Mouse (Mus musculus): ENCODE measurements around the gene Sin3a.

The Sin3a gene

GRCm38 (mm10) chr9:57166173-57166572 lies 94.3 kb downstream of the Sin3a start:
- no peak for DNase-seq (ENCODE audit: extremely low read depth, low read depth, low spot score)

GRCm38 (mm10) chr9:57168411-57168810 lies 96.6 kb downstream of the Sin3a start:
- no peak for DNase-seq (ENCODE audit: extremely low read depth, low read depth, low spot score)

Measured in fat pad, adult 2 months (tissue).